Mouse (Mus musculus): Measurements from ENCODE around the gene Gm38431.

Gm38431 gene

GRCm38 (mm10) chr9:21018600-21018999 is 73.2 kb downstream of the Gm38431 start:
- DNase-seq (ENCODE audit: low spot score), result no peak
